Mouse (Mus musculus): ENCODE results near the gene Stk24. TPM values are rescaled to one million over a fixed set of nuclear protein-coding genes. Genes with fewer than 3 reads are reported as not detected.
"Not testable (repeated sequence)": the region's sequence is repeated elsewhere in the genome, so short reads cannot be mapped to it uniquely, and the experiment has no call there.

Gene Stk24
- polyA plus RNA-seq (2015; fragmentation: Nextera tagmentation; extraction: Ambion mirVana) = 37.9 and 39.3 TPM in 2 replicates

DNA sequence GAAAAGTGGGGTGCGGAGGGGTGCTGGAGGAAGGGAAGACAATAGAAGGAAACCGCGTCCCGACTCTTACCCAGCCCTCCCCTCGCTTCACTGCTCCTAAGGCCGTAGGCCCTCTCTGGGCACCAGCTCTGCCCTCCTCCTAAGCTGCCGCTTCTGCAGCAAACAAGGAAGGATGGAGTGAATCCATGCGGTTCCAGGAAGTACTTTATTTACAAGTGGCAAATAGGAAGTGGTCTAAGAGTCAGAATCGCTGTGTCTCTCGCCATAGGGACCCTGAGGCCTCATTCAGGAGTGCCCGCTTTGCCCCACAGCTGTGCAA is at the start of gene Stk24:
Gene Stk24 (minus strand): TSS at position 185 of the 319 bp plus-strand sequence.
- Histone ChIP-seq H3K4me1 (peaks cover 37% of the 10 kb centered on the region), H3K27me3 (no peaks in the 10 kb centered on the region), H3K27ac (peak within 1 kb of the TSS; percentile 97), H3K4me3 (replicated peaks) (peak within 1 kb of the TSS; percentile 80), H3K4me2 (peak within 1 kb of the TSS; percentile 81), H3K36me3 (0 out of 2 replicates have a peak, but pooled peaks cover 5% of the 10 kb centered on the region), H3K9ac (peak within 1 kb of the TSS; percentile 95), H3K9me3 (replicated peaks) (no peaks in the 10 kb centered on the region)
- WGBS = 5% methylated on average over 11 of the region's 11 CpGs
- ATAC-seq (replicated peaks; ENCODE audit: low FRiP score) = peak; percentile 55

- Histone ChIP-seq H3K4me2 (no peak overlapping the region), H3K9me3 (replicated peaks) (peaks cover 6% of the 10 kb centered on the region; the same call in 1 of the 2 replicates), H3K4me1 (0 out of 2 replicates have a peak, but pooled peaks cover 4% of the 10 kb centered on the region), H3K27me3 (no peaks in the 10 kb centered on the region), H3K36me3 (no peaks in the 10 kb centered on the region), H3K4me3 (replicated peaks) (no peak overlapping the region), H3K9ac (no peak overlapping the region), H3K27ac (no peak overlapping the region)
- ATAC-seq (replicated peaks; ENCODE audit: low FRiP score) = no peak
- whole genome bisulfite sequencing = 90% methylated on average over 4 of the region's 4 CpGs
Measured at GRCm38 (mm10) chr14:121428148-121428547, 48.3 kb upstream of the Stk24 start.

DNA sequence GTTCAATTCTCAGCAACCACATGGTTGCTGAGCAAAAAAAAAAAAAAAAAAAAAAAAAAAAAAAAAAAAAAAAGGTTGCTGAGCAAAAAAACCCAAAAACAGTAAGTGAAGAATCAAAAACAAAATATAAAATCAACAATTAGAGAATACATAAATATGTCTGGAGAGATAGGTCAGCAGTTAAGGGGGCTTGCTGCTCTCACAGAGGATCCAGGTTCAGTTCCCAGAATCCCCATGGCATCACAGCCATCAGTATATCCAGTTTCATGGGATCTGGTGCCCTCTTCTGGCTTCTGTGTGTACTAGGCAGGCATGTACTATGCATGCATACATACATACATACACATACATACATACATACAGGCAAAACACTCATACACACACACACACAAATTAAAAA is 46.9 kb upstream of the Stk24 start:
- H3K4me2 ChIP-seq = no peak overlapping the region
- H3K9me3 ChIP-seq (replicated peaks) = peaks cover 6% of the 10 kb centered on the region; the same call in 1 of the 2 replicates
- ATAC-seq (replicated peaks; ENCODE audit: low FRiP score) = no peak
- H3K4me3 ChIP-seq (replicated peaks) = no peak overlapping the region
- H3K27ac ChIP-seq = no peak overlapping the region
- no peaks in the 10 kb centered on the region for H3K36me3 ChIP-seq
- H3K4me1 ChIP-seq = 0 out of 2 replicates have a peak, but pooled peaks cover 6% of the 10 kb centered on the region
- H3K9ac ChIP-seq = no peak overlapping the region
- no peaks in the 10 kb centered on the region for H3K27me3 ChIP-seq

- Histone ChIP-seq H3K27me3 (no peaks in the 10 kb centered on the region), H3K27ac (no peak overlapping the region), H3K9ac (no peak overlapping the region), H3K4me3 (replicated peaks) (no peak overlapping the region), H3K9me3 (replicated peaks) (peaks cover 6% of the 10 kb centered on the region; the same call in 1 of the 2 replicates), H3K36me3 (no peaks in the 10 kb centered on the region), H3K4me2 (no peak overlapping the region), H3K4me1 (0 out of 2 replicates have a peak, but pooled peaks cover 6% of the 10 kb centered on the region)
- ATAC-seq (replicated peaks; ENCODE audit: low FRiP score) = no peak
- WGBS = 66% methylated on average over 7 of the region's 7 CpGs
Measured at GRCm38 (mm10) chr14:121425004-121425793, 45.4 kb upstream of the Stk24 start.

DNA sequence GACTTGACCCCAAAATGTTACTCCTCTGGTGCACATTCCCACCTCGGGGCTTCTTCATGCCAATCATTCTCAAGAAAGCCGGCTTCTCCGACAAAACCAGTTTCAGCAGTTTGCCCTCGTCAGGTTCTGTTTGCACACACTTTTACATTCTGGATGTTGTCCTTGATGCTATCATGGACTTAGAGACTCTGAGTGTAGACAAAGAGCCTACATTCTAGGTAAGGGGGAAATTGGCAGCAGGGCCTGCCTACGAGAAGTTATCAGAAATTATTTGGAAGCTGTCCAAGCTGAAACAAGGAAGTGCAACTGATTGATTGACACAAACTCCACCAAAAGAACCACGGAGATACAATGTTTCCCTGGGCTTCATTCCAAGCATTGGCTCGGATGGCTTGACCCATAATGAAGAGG is 43.5 kb upstream of the Stk24 start:
- Histone ChIP-seq H3K4me3 (replicated peaks) (no peak overlapping the region), H3K27me3 (no peaks in the 10 kb centered on the region), H3K9me3 (replicated peaks) (peaks cover 6% of the 10 kb centered on the region; the same call in 1 of the 2 replicates), H3K27ac (peak overlapping the region; percentile 7), H3K4me1 (0 out of 2 replicates have a peak, but pooled peaks cover 6% of the 10 kb centered on the region), H3K9ac (no peak overlapping the region), H3K36me3 (no peaks in the 10 kb centered on the region), H3K4me2 (no peak overlapping the region)
- WGBS = 59% methylated on average over 7 of the region's 7 CpGs
- ATAC-seq (replicated peaks; ENCODE audit: low FRiP score) = no peak

- WGBS = 60% methylated on average over 4 of the region's 4 CpGs
- H3K27ac ChIP-seq = peak overlapping the region; percentile 7
- H3K36me3 ChIP-seq = no peaks in the 10 kb centered on the region
- ATAC-seq (replicated peaks; ENCODE audit: low FRiP score) = no peak; the same call in 1 of the 2 replicates
- 0 out of 2 replicates have a peak, but pooled peaks cover under 1% of the 10 kb centered on the region for H3K9me3 ChIP-seq (replicated peaks)
- no peak overlapping the region for H3K9ac ChIP-seq
- peaks cover 8% of the 10 kb centered on the region; the same call in 1 of the 2 replicates for H3K4me1 ChIP-seq
- no peak overlapping the region for H3K4me3 ChIP-seq (replicated peaks)
- H3K27me3 ChIP-seq = no peaks in the 10 kb centered on the region
- no peak overlapping the region for H3K4me2 ChIP-seq
Measured at GRCm38 (mm10) chr14:121422664-121423340, 43.0 kb upstream of the Stk24 start.

DNA sequence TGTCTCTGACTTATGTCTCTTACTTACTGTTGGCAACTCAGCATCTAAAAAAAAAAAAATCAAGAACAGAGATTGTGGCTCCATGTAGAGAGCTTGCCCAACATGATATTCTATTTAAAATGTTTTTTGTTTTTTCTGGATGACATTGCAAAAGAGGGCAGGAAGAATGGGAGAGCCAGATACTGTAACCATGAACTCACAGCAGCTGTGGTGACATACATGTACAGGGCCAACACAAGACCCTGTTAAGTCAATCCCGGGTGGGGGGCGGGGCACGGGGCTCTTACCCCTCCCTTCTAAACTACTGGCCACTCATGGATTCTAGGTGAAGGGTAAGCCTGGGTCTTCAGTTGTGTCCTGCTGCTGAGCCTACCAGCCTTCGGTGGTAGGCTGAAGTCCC is 42.2 kb upstream of the Stk24 start:
- Histone ChIP-seq H3K36me3 (no peaks in the 10 kb centered on the region), H3K4me3 (replicated peaks) (no peak overlapping the region), H3K4me2 (no peak overlapping the region), H3K27ac (no peak overlapping the region), H3K4me1 (peaks cover 14% of the 10 kb centered on the region; the same call in 1 of the 2 replicates), H3K27me3 (no peaks in the 10 kb centered on the region), H3K9me3 (replicated peaks) (no peaks in the 10 kb centered on the region), H3K9ac (no peak overlapping the region)
- WGBS = 95% methylated on average over 4 of the region's 4 CpGs
- ATAC-seq (replicated peaks; ENCODE audit: low FRiP score) = no peak

GRCm38 (mm10) chr14:121417594-121417993 is 37.8 kb upstream of the Stk24 start:
- ATAC-seq (replicated peaks; ENCODE audit: low FRiP score) = no peak
- Histone ChIP-seq H3K9me3 (replicated peaks) (no peaks in the 10 kb centered on the region), H3K4me1 (peaks cover 10% of the 10 kb centered on the region; the same call in 1 of the 2 replicates), H3K4me3 (replicated peaks) (no peak overlapping the region), H3K27ac (0 out of 2 replicates have a peak overlapping the region, but pooled peaks have one; percentile 27), H3K4me2 (no peak overlapping the region), H3K36me3 (no peaks in the 10 kb centered on the region), H3K27me3 (no peaks in the 10 kb centered on the region), H3K9ac (no peak overlapping the region)
- 75% methylated on average over 5 of the region's 5 CpGs for WGBS

- WGBS = 85% methylated on average over 12 of the region's 12 CpGs
- no peak overlapping the region for H3K9ac ChIP-seq
- peaks cover 8% of the 10 kb centered on the region; the same call in 1 of the 2 replicates for H3K4me1 ChIP-seq
- no peaks in the 10 kb centered on the region for H3K36me3 ChIP-seq
- H3K27ac ChIP-seq = no peak overlapping the region
- no peak for ATAC-seq (replicated peaks; ENCODE audit: low FRiP score)
- H3K27me3 ChIP-seq = no peaks in the 10 kb centered on the region
- H3K9me3 ChIP-seq (replicated peaks) = no peaks in the 10 kb centered on the region
- H3K4me3 ChIP-seq (replicated peaks) = no peak overlapping the region
- no peak overlapping the region for H3K4me2 ChIP-seq
Measured at GRCm38 (mm10) chr14:121416626-121417319, 37.0 kb upstream of the Stk24 start.

- Histone ChIP-seq H3K9ac (no peak overlapping the region), H3K4me1 (peaks cover 8% of the 10 kb centered on the region; the same call in 1 of the 2 replicates), H3K27ac (no peak overlapping the region), H3K9me3 (replicated peaks) (no peaks in the 10 kb centered on the region), H3K4me2 (no peak overlapping the region), H3K27me3 (no peaks in the 10 kb centered on the region), H3K36me3 (no peaks in the 10 kb centered on the region), H3K4me3 (replicated peaks) (no peak overlapping the region)
- no peak; the same call in 1 of the 2 replicates for ATAC-seq (replicated peaks; ENCODE audit: low FRiP score)
- WGBS = 51% methylated on average over 6 of the region's 6 CpGs
Measured at GRCm38 (mm10) chr14:121414635-121415241, 34.9 kb upstream of the Stk24 start.

GRCm38 (mm10) chr14:121413726-121414125 is 33.9 kb upstream of the Stk24 start:
- ATAC-seq (replicated peaks; ENCODE audit: low FRiP score); H3K27ac ChIP-seq: not testable (repeated sequence)
- WGBS = 100% methylated on average over 1 of the region's 1 CpGs

More at GRCm38 (mm10) chr14:121413726-121414125, 33.9 kb upstream of the Stk24 start:
- H3K9ac ChIP-seq; H3K36me3 ChIP-seq; H3K4me3 ChIP-seq (replicated peaks); H3K27me3 ChIP-seq; H3K9me3 ChIP-seq (replicated peaks); H3K4me1 ChIP-seq; H3K4me2 ChIP-seq: not testable (repeated sequence)

Measured in kidney, embryonic 15.5 days (tissue).